Comparison of ENCODE assay signal across 8 mouse cellular contexts in genomic region chr4:106614180-106614797, GRCm38 (mm10). TPM values are rescaled to one million over a fixed set of nuclear protein-coding genes. Genes with fewer than 3 reads are reported as not detected.
DNase-seq lines count a peak whose midpoint lies in the region; ATAC-seq lines count a peak whose summit lies in the region.

No protein-coding gene starts in this region.

- H3K27ac ChIP-seq in embryonic facial prominence, embryonic 14.5 days (replicated peaks; ENCODE audit: low read depth, low read length) = no peak overlapping the region
- no peak overlapping the region for H3K27ac ChIP-seq in kidney, embryonic 14.5 days (ENCODE audit: low read depth, low read length)
- no peak overlapping the region for H3K27ac ChIP-seq in limb, embryonic 15.5 days
- H3K27ac ChIP-seq in midbrain, embryonic 16.5 days (ENCODE audit: low read length) = no peak overlapping the region

- ATAC-seq in embryonic facial prominence, embryonic 14.5 days (ENCODE audit: low read depth) = peak; percentile 68
- peak; percentile 73 for ATAC-seq in kidney, embryonic 14.5 days (ENCODE audit: low FRiP score, low TSS enrichment)
- ATAC-seq in limb, embryonic 15.5 days (ENCODE audit: insufficient number of reproducible peaks, low FRiP score, low TSS enrichment, low read depth) = peak; percentile 30; the same call in 1 of the 2 replicates
- peak; percentile 80 for ATAC-seq in midbrain, embryonic 16.5 days

- H3K36me3 ChIP-seq in embryonic facial prominence, embryonic 14.5 days (ENCODE audit: control insufficient read depth, insufficient read depth, low read length) = no peaks in the 10 kb centered on the region
- H3K36me3 ChIP-seq in kidney, embryonic 14.5 days (ENCODE audit: control insufficient read depth, insufficient read depth, low read length) = no peaks in the 10 kb centered on the region
- H3K36me3 ChIP-seq in limb, embryonic 15.5 days = no peaks in the 10 kb centered on the region
- H3K36me3 ChIP-seq in midbrain, embryonic 16.5 days (ENCODE audit: control insufficient read depth, insufficient read depth, low read length) = no peaks in the 10 kb centered on the region
- H3K36me3 ChIP-seq in splenic B cell, adult 2 months (ENCODE audit: control insufficient read depth, insufficient read depth, low read length, poor library complexity, severe bottlenecking) = no peaks in the 10 kb centered on the region

- WGBS in embryonic facial prominence, embryonic 14.5 days = 45% methylated on average over 7 of the region's 7 CpGs
- WGBS in kidney, embryonic 14.5 days = 42% methylated on average over 7 of the region's 7 CpGs
- WGBS in limb, embryonic 15.5 days = 42% methylated on average over 7 of the region's 7 CpGs
- WGBS in midbrain, embryonic 16.5 days = 43% methylated on average over 7 of the region's 7 CpGs

- H3K27me3 ChIP-seq in embryonic facial prominence, embryonic 14.5 days (replicated peaks; ENCODE audit: control insufficient read depth, insufficient read depth, low read length) = no peaks in the 10 kb centered on the region
- H3K27me3 ChIP-seq in kidney, embryonic 14.5 days (ENCODE audit: control insufficient read depth, insufficient read depth, low read length) = no peaks in the 10 kb centered on the region
- H3K27me3 ChIP-seq in limb, embryonic 15.5 days = no peaks in the 10 kb centered on the region
- H3K27me3 ChIP-seq in midbrain, embryonic 16.5 days (ENCODE audit: control insufficient read depth, insufficient read depth, low read depth, low read length) = no peaks in the 10 kb centered on the region
- no peaks in the 10 kb centered on the region; the same call in 1 of the 2 replicates for H3K27me3 ChIP-seq in splenic B cell, adult 2 months (ENCODE audit: control insufficient read depth, insufficient read depth, low read length, poor library complexity, severe bottlenecking)

- H3K4me3 ChIP-seq in embryonic facial prominence, embryonic 14.5 days (ENCODE audit: low read depth, low read length) = no peak overlapping the region
- H3K4me3 ChIP-seq in kidney, embryonic 14.5 days (ENCODE audit: low read length) = no peak overlapping the region
- no peak overlapping the region for H3K4me3 ChIP-seq in limb, embryonic 15.5 days
- H3K4me3 ChIP-seq in midbrain, embryonic 16.5 days (ENCODE audit: low read depth, low read length) = no peak overlapping the region

- H3K4me2 ChIP-seq in embryonic facial prominence, embryonic 14.5 days (ENCODE audit: low read depth, low read length) = no peak overlapping the region
- no peak overlapping the region for H3K4me2 ChIP-seq in kidney, embryonic 14.5 days (replicated peaks; ENCODE audit: low read depth, low read length)
- H3K4me2 ChIP-seq in limb, embryonic 15.5 days = no peak overlapping the region
- H3K4me2 ChIP-seq in midbrain, embryonic 16.5 days (ENCODE audit: low read length) = no peak overlapping the region

- H3K9ac ChIP-seq in embryonic facial prominence, embryonic 14.5 days (ENCODE audit: low read depth, low read length) = no peak overlapping the region
- H3K9ac ChIP-seq in kidney, embryonic 14.5 days (ENCODE audit: low read depth, low read length) = no peak overlapping the region
- H3K9ac ChIP-seq in limb, embryonic 15.5 days = no peak overlapping the region
- H3K9ac ChIP-seq in midbrain, embryonic 16.5 days (ENCODE audit: low read depth, low read length) = no peak overlapping the region; the same call in 1 of the 2 replicates

- no peaks in the 10 kb centered on the region for H3K9me3 ChIP-seq in embryonic facial prominence, embryonic 14.5 days (ENCODE audit: control insufficient read depth, low read length)
- H3K9me3 ChIP-seq in kidney, embryonic 14.5 days (ENCODE audit: control insufficient read depth, low read length) = no peaks in the 10 kb centered on the region
- H3K9me3 ChIP-seq in limb, embryonic 15.5 days = no peaks in the 10 kb centered on the region
- no peaks in the 10 kb centered on the region for H3K9me3 ChIP-seq in midbrain, embryonic 16.5 days (replicated peaks; ENCODE audit: control insufficient read depth, low read length, poor library complexity, severe bottlenecking)

- DNase-seq in A20 (ENCODE audit: low read depth, low spot score) = peak; percentile 70
- peak; percentile 66 to 70 for DNase-seq in adrenal gland, postnatal 36 days
- peak; percentile 70 for DNase-seq in embryonic facial prominence, embryonic 14.5 days (ENCODE audit: low spot score)
- DNase-seq in heart, adult 9 months (ENCODE audit: low spot score in 2 of 2) = peak; percentile 15 to 16
- DNase-seq in splenic B cell, adult 2 months (ENCODE audit: low read depth, low spot score) = peak; percentile 65

- H3K4me1 ChIP-seq in embryonic facial prominence, embryonic 14.5 days (ENCODE audit: control insufficient read depth, insufficient read depth, low read length) = no peaks in the 10 kb centered on the region; the same call in 1 of the 2 replicates
- peaks cover 6% of the 10 kb centered on the region; the same call in 1 of the 2 replicates for H3K4me1 ChIP-seq in kidney, embryonic 14.5 days (ENCODE audit: control insufficient read depth, insufficient read depth, low read length)
- peaks cover 10% of the 10 kb centered on the region for H3K4me1 ChIP-seq in limb, embryonic 15.5 days
- H3K4me1 ChIP-seq in midbrain, embryonic 16.5 days (ENCODE audit: control insufficient read depth, insufficient read depth, low read length) = peaks cover 16% of the 10 kb centered on the region

RNA-seq across cellular contexts. Expression of gene Lexm, which starts 2.8 kb away (rescaled TPM):
- total RNA-seq in adrenal gland, postnatal 36 days (2021) = not detected
- polyA plus RNA-seq in embryonic facial prominence, embryonic 14.5 days (2014; fragmentation: Nextera tagmentation; extraction: Ambion mirVana) = not detected in 2 replicates
- polyA plus RNA-seq in kidney, embryonic 14.5 days (2014; fragmentation: Nextera tagmentation; extraction: Ambion mirVana) = not detected in 2 replicates
- not detected in 2 replicates for polyA plus RNA-seq in limb, embryonic 15.5 days (2015; fragmentation: Nextera tagmentation; extraction: Ambion mirVana)
- not detected in 2 replicates for polyA plus RNA-seq in midbrain, embryonic 16.5 days (2015; fragmentation: Nextera tagmentation; extraction: Ambion mirVana)

RNA-seq across cellular contexts. Expression of gene Ttc22, which starts 7.9 kb away (rescaled TPM):
- not detected for total RNA-seq in adrenal gland, postnatal 36 days (2021)
- polyA plus RNA-seq in embryonic facial prominence, embryonic 14.5 days (2014; fragmentation: Nextera tagmentation; extraction: Ambion mirVana) = 2.6 and 3.5 TPM in 2 replicates
- 4.6 and 5.7 TPM in 2 replicates for polyA plus RNA-seq in kidney, embryonic 14.5 days (2014; fragmentation: Nextera tagmentation; extraction: Ambion mirVana)
- polyA plus RNA-seq in limb, embryonic 15.5 days (2015; fragmentation: Nextera tagmentation; extraction: Ambion mirVana) = 18.7 and 19.2 TPM in 2 replicates
- 3.6 and 4.4 TPM in 2 replicates for polyA plus RNA-seq in midbrain, embryonic 16.5 days (2015; fragmentation: Nextera tagmentation; extraction: Ambion mirVana)

RNA-seq across cellular contexts. Expression of gene Pars2, which starts 36.6 kb away (rescaled TPM):
- total RNA-seq in adrenal gland, postnatal 36 days (2021) = 1 to 10 TPM; 3.9 to 5.7 TPM
- 12.2 and 12.4 TPM in 2 replicates for polyA plus RNA-seq in embryonic facial prominence, embryonic 14.5 days (2014; fragmentation: Nextera tagmentation; extraction: Ambion mirVana)
- polyA plus RNA-seq in kidney, embryonic 14.5 days (2014; fragmentation: Nextera tagmentation; extraction: Ambion mirVana) = 10.9 and 14.0 TPM in 2 replicates
- polyA plus RNA-seq in limb, embryonic 15.5 days (2015; fragmentation: Nextera tagmentation; extraction: Ambion mirVana) = 12.4 and 14.0 TPM in 2 replicates
- 8.9 and 9.9 TPM in 2 replicates for polyA plus RNA-seq in midbrain, embryonic 16.5 days (2015; fragmentation: Nextera tagmentation; extraction: Ambion mirVana)

RNA-seq across cellular contexts. Expression of gene Dhcr24, which starts 53.5 kb away (rescaled TPM):
- total RNA-seq in adrenal gland, postnatal 36 days (2021) = 100 to 1,000 TPM in 1 of 2 experiments, 10 to 100 TPM in 1; 74.5 to 299 TPM
- 14.8 and 17.9 TPM in 2 replicates for polyA plus RNA-seq in embryonic facial prominence, embryonic 14.5 days (2014; fragmentation: Nextera tagmentation; extraction: Ambion mirVana)
- 21.4 and 29.5 TPM in 2 replicates for polyA plus RNA-seq in kidney, embryonic 14.5 days (2014; fragmentation: Nextera tagmentation; extraction: Ambion mirVana)
- 5.6 and 6.2 TPM in 2 replicates for polyA plus RNA-seq in limb, embryonic 15.5 days (2015; fragmentation: Nextera tagmentation; extraction: Ambion mirVana)
- polyA plus RNA-seq in midbrain, embryonic 16.5 days (2015; fragmentation: Nextera tagmentation; extraction: Ambion mirVana) = 3.8 and 4.7 TPM in 2 replicates

Comparison
In these comparisons a context has a peak if more than half of its experiments do, and no peak if none do; other contexts are left out.
1. DNase-seq: peak in every context shown above with its lines; median percentile 70 in A20; 70 in embryonic facial prominence, embryonic 14.5 days; 68 in adrenal gland, postnatal 36 days; 65 in splenic B cell, adult 2 months; 16 in heart, adult 9 months.
2. ATAC-seq: peak in every context shown above with its lines; median percentile 80 in midbrain, embryonic 16.5 days; 73 in kidney, embryonic 14.5 days; 68 in embryonic facial prominence, embryonic 14.5 days; 30 in limb, embryonic 15.5 days.